Mouse (Mus musculus) R1 (cell line): ENCODE measurements around the gene Acot7.
A peak's percentile ranks its signal among the peaks of the same experiment; 100 is the strongest.

Experiments
- DNase-seq: peaks from one replicate; pipeline ENCODE4 v3.0.0-alpha.2; 2018; ENCODE audit warnings: low read depth, low spot score

Gene Acot7

GRCm38 (mm10) chr4:152272006-152272405 lies 94.1 kb downstream of the Acot7 start:
- no peak for DNase-seq

- DNase-seq = no peak
Observed at GRCm38 (mm10) chr4:152272449-152273049, 94.6 kb downstream of the Acot7 start.

- no peak for DNase-seq
Observed at GRCm38 (mm10) chr4:152273191-152273590, 95.3 kb downstream of the Acot7 start.

- DNase-seq = peak; percentile 82
Observed at GRCm38 (mm10) chr4:152273621-152274236, 95.8 kb downstream of the Acot7 start, which contains the start of gene Gpr153. Gene Gpr153 (plus strand): TSS chr4:152274232.

- DNase-seq = peak; percentile 70
Observed at GRCm38 (mm10) chr4:152274681-152275131, 96.8 kb downstream of the Acot7 start.

GRCm38 (mm10) chr4:152276389-152277347 lies 98.7 kb downstream of the Acot7 start:
- peak; percentile 71 for DNase-seq

- DNase-seq = peak; percentile 91
Observed at GRCm38 (mm10) chr4:152277916-152278315, 100.0 kb downstream of the Acot7 start.

- no peak for DNase-seq
Observed at GRCm38 (mm10) chr4:152278986-152279385, 101.1 kb downstream of the Acot7 start.

- DNase-seq = no peak
Observed at GRCm38 (mm10) chr4:152281601-152282000, 103.7 kb downstream of the Acot7 start.

GRCm38 (mm10) chr4:152282721-152283120 lies 104.8 kb downstream of the Acot7 start:
- no peak for DNase-seq

- DNase-seq = peak; percentile 81
Observed at GRCm38 (mm10) chr4:152283186-152283950, 105.4 kb downstream of the Acot7 start.

- DNase-seq = peak; percentile 72
Observed at GRCm38 (mm10) chr4:152285505-152285904, 107.6 kb downstream of the Acot7 start.

GRCm38 (mm10) chr4:152286183-152286582 lies 108.2 kb downstream of the Acot7 start:
- DNase-seq = peak; percentile 84

- DNase-seq = peak; percentile 71
Observed at GRCm38 (mm10) chr4:152286887-152287286, 109.0 kb downstream of the Acot7 start.

GRCm38 (mm10) chr4:152287317-152288120 lies 109.6 kb downstream of the Acot7 start:
- no peak for DNase-seq

GRCm38 (mm10) chr4:152288398-152288945 lies 110.5 kb downstream of the Acot7 start:
- no peak for DNase-seq

- DNase-seq = peak; percentile 90
Observed at GRCm38 (mm10) chr4:152290385-152290784, 112.5 kb downstream of the Acot7 start.

GRCm38 (mm10) chr4:152290991-152291390 lies 113.1 kb downstream of the Acot7 start:
- no peak for DNase-seq

- no peak for DNase-seq
Observed at GRCm38 (mm10) chr4:152291562-152291961, 113.6 kb downstream of the Acot7 start, which contains the start of gene Hes3. Gene Hes3 (minus strand): TSS chr4:152291662.
